Mouse (Mus musculus) cerebellum, postnatal 14 days (tissue): ENCODE results near the gene Mapk8ip1.

Experiments
- DNase-seq, 2 experiments: peaks; one replicate each; pipeline ENCODE4 v3.0.0; 2021; ENCODE audit warnings: mixed read lengths in 2 of 2

Mapk8ip1 gene

GRCm38 (mm10) chr2:92390206-92390930, 10.7 kb downstream of the Mapk8ip1 start:
- peak; percentile 63 to 71 for DNase-seq

- no peak for DNase-seq
Measured at GRCm38 (mm10) chr2:92389645-92390044, 11.4 kb downstream of the Mapk8ip1 start.

GRCm38 (mm10) chr2:92388891-92389641, 12.0 kb downstream of the Mapk8ip1 start:
- peak; percentile 85 to 88 for DNase-seq

GRCm38 (mm10) chr2:92388081-92388517, 13.0 kb downstream of the Mapk8ip1 start:
- DNase-seq, result peak in 1 of 2 experiments; percentile 48

- no peak for DNase-seq
Measured at GRCm38 (mm10) chr2:92387646-92388045, 13.4 kb downstream of the Mapk8ip1 start.

- no peak for DNase-seq
Measured at GRCm38 (mm10) chr2:92386821-92387570, 14.1 kb downstream of the Mapk8ip1 start.

GRCm38 (mm10) chr2:92385113-92386051, 15.7 kb downstream of the Mapk8ip1 start:
- DNase-seq, result peak in 1 of 2 experiments; percentile 50

GRCm38 (mm10) chr2:92384101-92384500, 17.0 kb downstream of the Mapk8ip1 start:
- no peak for DNase-seq

GRCm38 (mm10) chr2:92382759-92383158, 18.3 kb downstream of the Mapk8ip1 start:
- DNase-seq, result no peak

- DNase-seq, result peak; percentile 58 to 69
Measured at GRCm38 (mm10) chr2:92381901-92382588, 19.0 kb downstream of the Mapk8ip1 start, which contains the start of gene 1700029I15Rik. Gene 1700029I15Rik (plus strand): TSS chr2:92382538.

- DNase-seq, result no peak
Measured at GRCm38 (mm10) chr2:92381161-92381560, 19.9 kb downstream of the Mapk8ip1 start.

- peak in 1 of 2 experiments; percentile 31 for DNase-seq
Measured at GRCm38 (mm10) chr2:92380495-92381050, 20.5 kb downstream of the Mapk8ip1 start.

- peak in 1 of 2 experiments; percentile 25 for DNase-seq
Measured at GRCm38 (mm10) chr2:92379783-92380494, 21.1 kb downstream of the Mapk8ip1 start.

GRCm38 (mm10) chr2:92377320-92377719, 23.7 kb downstream of the Mapk8ip1 start:
- DNase-seq, result peak in 1 of 2 experiments; percentile 4

- no peak for DNase-seq
Measured at GRCm38 (mm10) chr2:92376300-92376699, 24.8 kb downstream of the Mapk8ip1 start.

GRCm38 (mm10) chr2:92375788-92376187, 25.3 kb downstream of the Mapk8ip1 start:
- DNase-seq, result no peak

- DNase-seq, result peak; percentile 92 to 93
Measured at GRCm38 (mm10) chr2:92375099-92375623, 25.9 kb downstream of the Mapk8ip1 start.

- DNase-seq, result peak in 1 of 2 experiments; percentile 62
Measured at GRCm38 (mm10) chr2:92374514-92374913, 26.5 kb downstream of the Mapk8ip1 start, which contains the start of the genes Pex16 and Large2. Gene Pex16 (plus strand): TSS chr2:92374676. Gene Large2 (minus strand): TSS chr2:92374869.

GRCm38 (mm10) chr2:92373437-92373813, 27.6 kb downstream of the Mapk8ip1 start:
- no peak for DNase-seq
